Mouse (Mus musculus): ENCODE measurements around the gene Copa. TPM values are rescaled to one million over a fixed set of nuclear protein-coding genes. Genes with fewer than 3 reads are reported as not detected.

Gene Copa
- polyA plus RNA-seq (2011; ENCODE audit: insufficient read depth, insufficient read length, low read depth, missing spikeins), result 161 and 163 TPM in 2 replicates

- peak within 1 kb of the TSS; percentile 93 for H3K4me3 ChIP-seq (ENCODE audit: low read depth, low read length)
- peak within 1 kb of the TSS; percentile 28 for H3K27ac ChIP-seq (ENCODE audit: insufficient read depth, low read length)
- H3K4me1 ChIP-seq (ENCODE audit: control insufficient read depth, insufficient read depth, low read length), result no peaks in the 10 kb centered on the region
- no peaks in the 10 kb centered on the region for H3K27me3 ChIP-seq (ENCODE audit: control insufficient read depth, insufficient read depth, low read length, poor library complexity, severe bottlenecking)
- peak within 1 kb of the TSS; percentile 97 for H3K9ac ChIP-seq (ENCODE audit: low read depth, poor library complexity, severe bottlenecking)
- TF ChIP-seq EP300 (IDR thresholded peaks at IDR 0.05; ENCODE audit: insufficient read depth, low read depth, low read length) (no peak), POLR2A (IDR thresholded peaks at IDR 0.05; ENCODE audit: insufficient read depth, low read length) (peak; percentile 42)
- H3K9me3 ChIP-seq (replicated peaks; ENCODE audit: control insufficient read depth, insufficient read depth, low read length, poor library complexity, severe bottlenecking), result no peaks in the 10 kb centered on the region
- peaks cover 9% of the 10 kb centered on the region for H3K36me3 ChIP-seq (ENCODE audit: control insufficient read depth, insufficient read depth, low read length, poor library complexity, severe bottlenecking)
These were observed at the start of gene Copa, which contains the start of gene Ncstn for GRCm38 (mm10) chr1:172082101-172082898. Gene Copa (plus strand): TSS chr1:172082529. Gene Ncstn (minus strand): TSS chr1:172082795.

- no peak overlapping the region for H3K9ac ChIP-seq (ENCODE audit: low read depth, poor library complexity, severe bottlenecking)
- no peaks in the 10 kb centered on the region for H3K36me3 ChIP-seq (ENCODE audit: control insufficient read depth, insufficient read depth, low read length, poor library complexity, severe bottlenecking)
- H3K4me3 ChIP-seq (ENCODE audit: low read depth, low read length), result no peak overlapping the region
- no peak overlapping the region for H3K27ac ChIP-seq (ENCODE audit: insufficient read depth, low read length)
- no peaks in the 10 kb centered on the region for H3K9me3 ChIP-seq (replicated peaks; ENCODE audit: control insufficient read depth, insufficient read depth, low read length, poor library complexity, severe bottlenecking)
- TF ChIP-seq POLR2A (IDR thresholded peaks at IDR 0.05; ENCODE audit: insufficient read depth, low read length), result no peak
- TF ChIP-seq EP300 (IDR thresholded peaks at IDR 0.05; ENCODE audit: insufficient read depth, low read depth, low read length), result no peak
- TF ChIP-seq CTCF (IDR thresholded peaks at IDR 0.05; ENCODE audit: low read depth, low read length), result no peak
- no peaks in the 10 kb centered on the region for H3K4me1 ChIP-seq (ENCODE audit: control insufficient read depth, insufficient read depth, low read length)
- H3K27me3 ChIP-seq (ENCODE audit: control insufficient read depth, insufficient read depth, low read length, poor library complexity, severe bottlenecking), result no peaks in the 10 kb centered on the region
These were observed 35.9 kb upstream of the Copa start for GRCm38 (mm10) chr1:172046410-172046809.

- TF ChIP-seq EP300 (IDR thresholded peaks at IDR 0.05; ENCODE audit: insufficient read depth, low read depth, low read length) (no peak), CTCF (IDR thresholded peaks at IDR 0.05; ENCODE audit: low read depth, low read length) (peak; percentile 85)
- no peak overlapping the region for H3K27ac ChIP-seq (ENCODE audit: insufficient read depth, low read length)
- H3K9me3 ChIP-seq (replicated peaks; ENCODE audit: control insufficient read depth, insufficient read depth, low read length, poor library complexity, severe bottlenecking), result no peaks in the 10 kb centered on the region
- H3K9ac ChIP-seq (ENCODE audit: low read depth, poor library complexity, severe bottlenecking), result no peak overlapping the region
- H3K27me3 ChIP-seq (ENCODE audit: control insufficient read depth, insufficient read depth, low read length, poor library complexity, severe bottlenecking), result no peaks in the 10 kb centered on the region
- H3K4me3 ChIP-seq (ENCODE audit: low read depth, low read length), result no peak overlapping the region
- H3K36me3 ChIP-seq (ENCODE audit: control insufficient read depth, insufficient read depth, low read length, poor library complexity, severe bottlenecking), result no peaks in the 10 kb centered on the region
- H3K4me1 ChIP-seq (ENCODE audit: control insufficient read depth, insufficient read depth, low read length), result no peaks in the 10 kb centered on the region
These were observed 35.4 kb upstream of the Copa start for GRCm38 (mm10) chr1:172046938-172047337.

GRCm38 (mm10) chr1:172048241-172048734, 34.0 kb upstream of the Copa start:
- Histone ChIP-seq H3K27me3 (ENCODE audit: control insufficient read depth, insufficient read depth, low read length, poor library complexity, severe bottlenecking) (no peaks in the 10 kb centered on the region), H3K9me3 (replicated peaks; ENCODE audit: control insufficient read depth, insufficient read depth, low read length, poor library complexity, severe bottlenecking) (no peaks in the 10 kb centered on the region), H3K27ac (ENCODE audit: insufficient read depth, low read length) (no peak overlapping the region), H3K9ac (ENCODE audit: low read depth, poor library complexity, severe bottlenecking) (no peak overlapping the region), H3K4me3 (ENCODE audit: low read depth, low read length) (no peak overlapping the region), H3K36me3 (ENCODE audit: control insufficient read depth, insufficient read depth, low read length, poor library complexity, severe bottlenecking) (no peaks in the 10 kb centered on the region), H3K4me1 (ENCODE audit: control insufficient read depth, insufficient read depth, low read length) (no peaks in the 10 kb centered on the region)
- TF ChIP-seq POLR2A (IDR thresholded peaks at IDR 0.05; ENCODE audit: insufficient read depth, low read length) (no peak), EP300 (IDR thresholded peaks at IDR 0.05; ENCODE audit: insufficient read depth, low read depth, low read length) (no peak), CTCF (IDR thresholded peaks at IDR 0.05; ENCODE audit: low read depth, low read length) (no peak)

- H3K27me3 ChIP-seq (ENCODE audit: control insufficient read depth, insufficient read depth, low read length, poor library complexity, severe bottlenecking), result no peaks in the 10 kb centered on the region
- TF ChIP-seq EP300 (IDR thresholded peaks at IDR 0.05; ENCODE audit: insufficient read depth, low read depth, low read length) (no peak), CTCF (IDR thresholded peaks at IDR 0.05; ENCODE audit: low read depth, low read length) (no peak), POLR2A (IDR thresholded peaks at IDR 0.05; ENCODE audit: insufficient read depth, low read length) (no peak)
- H3K9me3 ChIP-seq (replicated peaks; ENCODE audit: control insufficient read depth, insufficient read depth, low read length, poor library complexity, severe bottlenecking), result no peaks in the 10 kb centered on the region
- H3K36me3 ChIP-seq (ENCODE audit: control insufficient read depth, insufficient read depth, low read length, poor library complexity, severe bottlenecking), result no peaks in the 10 kb centered on the region
- no peak overlapping the region for H3K27ac ChIP-seq (ENCODE audit: insufficient read depth, low read length)
- no peak overlapping the region for H3K4me3 ChIP-seq (ENCODE audit: low read depth, low read length)
- H3K4me1 ChIP-seq (ENCODE audit: control insufficient read depth, insufficient read depth, low read length), result no peaks in the 10 kb centered on the region
- no peak overlapping the region; the same call in 1 of the 2 replicates for H3K9ac ChIP-seq (ENCODE audit: low read depth, poor library complexity, severe bottlenecking)
These were observed 33.1 kb upstream of the Copa start for GRCm38 (mm10) chr1:172049131-172049782.

Measured in ES-Bruce4 (cell line).